Mouse (Mus musculus) ES-E14 (cell line): ENCODE measurements around the gene Hoxc12. TPM values are rescaled to one million over a fixed set of nuclear protein-coding genes. Genes with fewer than 3 reads are reported as not detected.

Experiments used
- DNase-seq: peaks from one replicate; pipeline ENCODE4 v3.0.0-alpha.2; 2013; ENCODE audit warnings: low read depth, low spot score
- H3K27ac ChIP-seq: 2 replicates; pipeline ENCODE4 v1.5.1; 2012; ENCODE audit warnings: low read depth, mild to moderate bottlenecking, low read length, moderate library complexity, mixed read lengths; ENCODE audit not compliant: poor library complexity, insufficient read depth, severe bottlenecking
- H3K36me3 ChIP-seq: 2 replicates; pipeline ENCODE4 v1.6.1; 2012; ENCODE audit warnings: mild to moderate bottlenecking, low read length, moderate library complexity, mixed read lengths; ENCODE audit not compliant: control insufficient read depth, poor library complexity, insufficient read depth, severe bottlenecking
- H3K4me1 ChIP-seq, 2 experiments: fragments of 150-350 bp in 1 of 2; sonication (generic) in 1 of 2; 2 replicates each; pipeline ENCODE4 v1.6.1; 2012; ENCODE audit warnings: low read length in 2 of 2, mild to moderate bottlenecking in 1 of 2, mixed read lengths in 1 of 2; ENCODE audit not compliant: control insufficient read depth in 2 of 2, insufficient read depth in 2 of 2, poor library complexity in 1 of 2
- H3K4me3 ChIP-seq, 2 experiments: fragments of 150-350 bp in 1 of 2; sonication (generic) in 1 of 2; 2 replicates each; pipeline ENCODE4 v1.5.1; 2012; ENCODE audit warnings: low read length in 2 of 2, low read depth in 1 of 2, mild to moderate bottlenecking in 1 of 2, mixed read lengths in 1 of 2; ENCODE audit not compliant: insufficient read depth in 1 of 2, poor library complexity in 1 of 2, severe bottlenecking in 1 of 2
- H3K9ac ChIP-seq: 2 replicates; pipeline ENCODE4 v1.6.1; 2012; ENCODE audit warnings: low read depth, mild to moderate bottlenecking, low read length, mixed read lengths; ENCODE audit not compliant: poor library complexity, insufficient read depth, severe bottlenecking
- H3K9me3 ChIP-seq: fragments of 150-350 bp; sonication (generic); 2 replicates; pipeline ENCODE4 v1.6.1; 2012; ENCODE audit warnings: low read depth, mild to moderate bottlenecking, low read length; ENCODE audit not compliant: control insufficient read depth, insufficient read depth
- CHD2 ChIP-seq: IDR thresholded peaks from 2 replicates; pipeline ENCODE4 v1.6.1; 2014; ENCODE audit warnings: mild to moderate bottlenecking, low read depth, low read length, inconsistent platforms
- HCFC1 ChIP-seq: IDR thresholded peaks from 2 replicates; pipeline ENCODE4 v1.6.1; 2012; ENCODE audit warnings: low read length, inconsistent platforms, borderline replicate concordance; ENCODE audit not compliant: insufficient read depth
- MAFK ChIP-seq: IDR thresholded peaks from 2 replicates; pipeline ENCODE4 v1.6.1; 2014; ENCODE audit warnings: mild to moderate bottlenecking, low read depth, low read length, inconsistent platforms; ENCODE audit not compliant: insufficient read depth
- ZC3H11A ChIP-seq: IDR thresholded peaks from 2 replicates; pipeline ENCODE4 v1.6.1; 2012; ENCODE audit warnings: low read depth, mild to moderate bottlenecking, inconsistent platforms, low read length, borderline replicate concordance
- ZNF384 ChIP-seq: IDR thresholded peaks from 2 replicates; pipeline ENCODE4 v1.6.1; 2012; ENCODE audit warnings: low read depth, low read length, inconsistent platforms
- in situ Hi-C, 2 experiments: fragments of 600-800 bp; cut with MboI; formaldehyde crosslinking; loops; one replicate each; pipeline ENCODE4 v1.15.1; 2025; ENCODE audit warnings: low sequenced_read_pairs in 2 of 2, inconsistent platforms in 1 of 2; ENCODE audit not compliant: unreplicated experiment in 2 of 2
- total RNA-seq: library from RNA; depleted of rRNA; stranded (reverse); fragments of 300-350 nt; gene quantifications from 2 replicates; pipeline ENCODE4 v1.2.3, GENCODE M21; 2012

The Hoxc12 gene
- total RNA-seq, 1 experiment: 1.9 TPM

DNA sequence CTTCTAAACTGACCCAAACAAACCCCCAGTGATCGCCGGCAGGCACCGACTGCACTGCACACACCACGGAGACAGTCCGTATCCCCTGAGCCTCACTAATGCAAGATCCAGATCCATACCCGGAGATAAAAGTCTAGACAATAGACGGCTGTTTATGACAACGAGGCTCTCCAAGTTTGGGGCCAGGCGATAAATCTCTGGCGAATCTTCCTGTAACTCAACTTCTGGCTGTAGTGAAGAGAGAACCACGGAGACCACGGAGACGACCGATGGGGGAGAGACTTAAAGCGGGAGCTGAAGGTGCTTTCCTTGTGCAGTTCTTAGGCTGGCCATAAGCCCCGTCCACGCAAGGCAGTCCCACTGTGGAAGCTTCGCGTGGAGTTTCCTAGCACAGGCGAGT, 13.1 kb downstream of the Hoxc12 start:
- Histone ChIP-seq H3K27ac (no peak overlapping the region), H3K4me3 (no peak overlapping the region), H3K4me1 (no peaks in the 10 kb centered on the region; a peak in 2 of 4 replicates), H3K36me3 (no peaks in the 10 kb centered on the region), H3K9ac (no peak overlapping the region), H3K9me3 (no peaks in the 10 kb centered on the region)
- no peak for DNase-seq
- in situ Hi-C loops: loop anchor here in 1 of 2 experiments (25.0 kb wide), 1 partner anchor 937 kb away; the partner anchor contains the start of gene Krt8
- TF ChIP-seq MAFK: no peak
- TF ChIP-seq ZNF384: no peak
- TF ChIP-seq HCFC1: no peak
- no peak for TF ChIP-seq ZC3H11A
- no peak for TF ChIP-seq CHD2

DNA sequence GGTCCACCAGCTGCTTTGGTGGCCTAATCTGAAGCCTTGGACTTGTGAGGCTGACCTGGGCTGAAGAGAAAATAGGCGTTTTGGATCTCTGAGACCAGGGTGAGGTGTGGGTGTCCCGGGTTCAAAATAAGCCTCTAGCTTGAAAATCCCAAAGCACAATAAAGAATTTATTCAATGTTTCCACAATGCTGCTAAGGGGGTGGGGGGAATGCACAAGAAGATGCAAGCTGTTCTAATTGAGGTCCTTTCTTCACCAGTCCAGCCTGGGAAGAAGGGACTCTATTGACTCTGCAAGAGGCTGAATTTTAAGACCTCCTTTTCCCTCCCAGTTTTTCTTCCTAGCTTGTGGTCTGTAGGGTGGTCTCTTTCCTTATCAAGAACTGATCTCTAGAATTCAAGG, 14.3 kb downstream of the Hoxc12 start:
- no peaks in the 10 kb centered on the region; a peak in 2 of 4 replicates for H3K4me1 ChIP-seq
- no peak overlapping the region for H3K27ac ChIP-seq
- DNase-seq: no peak
- H3K9me3 ChIP-seq: no peaks in the 10 kb centered on the region
- no peak overlapping the region for H3K4me3 ChIP-seq
- H3K9ac ChIP-seq: no peak overlapping the region
- TF ChIP-seq MAFK: no peak
- TF ChIP-seq CHD2: no peak
- no peak for TF ChIP-seq HCFC1
- TF ChIP-seq ZNF384: no peak
- no peak for TF ChIP-seq ZC3H11A
- H3K36me3 ChIP-seq: no peaks in the 10 kb centered on the region
- in situ Hi-C loops: no loop called here

DNA sequence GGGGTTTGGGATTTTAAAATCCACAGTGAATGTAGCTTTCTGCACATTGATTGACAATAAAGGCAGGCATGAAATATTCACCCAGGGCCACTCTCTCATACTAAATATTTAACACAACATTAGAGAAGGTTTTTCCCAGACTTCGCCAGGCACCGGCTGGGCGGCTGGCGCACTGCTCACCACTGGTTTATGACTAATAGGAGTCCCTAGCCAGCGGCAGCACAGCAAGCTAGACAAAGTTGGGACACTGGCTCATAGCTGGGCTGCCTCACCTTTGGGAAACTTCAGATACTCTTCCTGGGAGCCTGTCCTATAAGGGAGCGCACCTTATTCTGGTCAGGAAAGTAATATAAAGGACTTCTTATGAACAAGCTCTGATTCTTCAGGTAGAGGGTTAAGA, 17.0 kb downstream of the Hoxc12 start:
- in situ Hi-C loops: no loop called here
- Histone ChIP-seq H3K36me3 (no peaks in the 10 kb centered on the region), H3K9ac (no peak overlapping the region), H3K4me1 (peaks cover 0 to 6% of the 10 kb centered on the region in 2 experiments; a peak in 1 of 4 replicates), H3K9me3 (no peaks in the 10 kb centered on the region), H3K4me3 (no peak overlapping the region), H3K27ac (no peak overlapping the region)
- DNase-seq: no peak
- TF ChIP-seq ZNF384 (no peak), ZC3H11A (no peak), HCFC1 (no peak), CHD2 (no peak), MAFK (no peak)

DNA sequence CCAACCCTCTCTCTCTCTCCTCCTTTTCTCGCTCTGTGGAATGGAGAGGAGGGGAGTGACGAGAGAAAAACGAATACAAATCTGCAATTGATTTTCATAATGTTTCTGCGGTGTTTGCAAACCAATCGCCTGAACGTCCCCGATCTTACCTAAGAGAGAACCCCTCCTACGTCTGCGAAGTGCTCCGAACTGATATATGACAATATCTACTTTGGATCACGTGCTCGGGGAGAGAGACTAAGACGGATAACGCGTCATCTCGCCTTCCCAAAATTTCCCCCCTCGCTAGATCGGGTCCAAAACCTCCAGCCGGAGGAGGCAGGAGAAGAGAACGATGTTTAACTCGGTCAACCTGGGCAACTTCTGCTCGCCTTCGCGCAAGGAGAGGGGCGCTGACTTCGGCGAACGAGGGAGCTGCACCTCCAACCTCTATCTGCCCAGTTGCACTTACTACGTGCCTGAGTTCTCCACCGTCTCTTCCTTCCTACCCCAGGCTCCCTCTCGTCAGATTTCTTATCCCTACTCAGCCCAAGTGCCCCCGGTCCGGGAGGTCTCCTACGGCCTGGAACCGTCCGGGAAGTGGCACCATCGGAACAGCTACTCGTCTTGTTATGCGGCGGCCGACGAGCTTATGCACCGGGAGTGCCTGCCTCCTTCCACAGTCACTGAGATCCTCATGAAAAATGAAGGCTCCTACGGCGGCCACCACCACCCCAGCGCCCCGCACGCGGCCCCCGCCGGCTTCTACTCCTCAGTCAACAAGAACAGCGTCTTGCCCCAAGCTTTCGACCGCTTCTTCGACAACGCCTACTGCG, 17.8 kb downstream of the Hoxc12 start, which contains the start of gene Hoxc11:
TSS of gene Hoxc11 (plus strand) at position 236 of the 815 bp plus-strand sequence.
- H3K4me3 ChIP-seq: peak within 1 kb of the TSS in 1 of 2 experiments; percentile 15; a peak in 2 of 4 replicates
- in situ Hi-C loops: no loop called here
- no peak for DNase-seq
- H3K36me3 ChIP-seq: no peaks in the 10 kb centered on the region
- no peaks in the 10 kb centered on the region for H3K9me3 ChIP-seq
- H3K27ac ChIP-seq: no peak within 1 kb of the TSS
- H3K4me1 ChIP-seq: peaks cover 0 to 6% of the 10 kb centered on the region in 2 experiments; a peak in 1 of 4 replicates
- TF ChIP-seq ZC3H11A (no peak), ZNF384 (no peak), CHD2 (no peak), MAFK (no peak), HCFC1 (0 out of 2 replicates have a peak, but pooled peaks have one; percentile 39)
- no peak within 1 kb of the TSS for H3K9ac ChIP-seq
